Mouse (Mus musculus) heart, postnatal 4 days (tissue): ENCODE measurements at regions not wholly inside any gene's neighbourhood (a gene's known extent, or its start where the extent isn't known, plus 50 kb on each side); places are given as distances from the start of the nearest gene placed in this dataset.

Experiments used
- DNase-seq: peaks from one replicate; pipeline ENCODE4 v3.0.0; 2021

GRCm38 (mm10) chr7:69994540-69995303, 371.8 kb downstream of the Nr2f2 start:
- DNase-seq: no peak

- no peak for DNase-seq
These were observed 373.9 kb downstream of the Nr2f2 start for GRCm38 (mm10) chr7:69992383-69993327.

- DNase-seq: no peak
These were observed 374.6 kb downstream of the Nr2f2 start for GRCm38 (mm10) chr7:69991982-69992381.

DNA sequence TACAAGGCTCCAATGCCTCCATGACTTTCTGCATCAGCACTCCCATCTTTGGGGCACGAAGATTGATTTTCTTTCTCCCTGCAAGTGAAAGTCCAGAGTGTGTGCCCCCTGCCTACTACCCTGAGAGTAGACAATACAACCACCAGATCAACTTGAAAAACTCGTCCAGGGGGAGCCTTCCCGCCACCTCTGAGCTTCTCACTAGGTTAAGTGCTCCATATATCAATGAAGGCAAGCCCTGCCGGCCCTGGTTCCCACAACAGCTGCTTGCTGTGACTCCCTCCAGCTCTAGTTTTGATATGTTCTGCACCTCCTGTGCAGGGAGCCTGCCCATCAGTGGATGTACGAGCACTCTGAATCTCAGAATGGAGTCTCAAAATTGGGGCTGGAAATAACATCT, 377.8 kb downstream of the Nr2f2 start:
- no peak for DNase-seq

GRCm38 (mm10) chr7:69981301-69981700, 385.2 kb downstream of the Nr2f2 start:
- DNase-seq: no peak

DNA sequence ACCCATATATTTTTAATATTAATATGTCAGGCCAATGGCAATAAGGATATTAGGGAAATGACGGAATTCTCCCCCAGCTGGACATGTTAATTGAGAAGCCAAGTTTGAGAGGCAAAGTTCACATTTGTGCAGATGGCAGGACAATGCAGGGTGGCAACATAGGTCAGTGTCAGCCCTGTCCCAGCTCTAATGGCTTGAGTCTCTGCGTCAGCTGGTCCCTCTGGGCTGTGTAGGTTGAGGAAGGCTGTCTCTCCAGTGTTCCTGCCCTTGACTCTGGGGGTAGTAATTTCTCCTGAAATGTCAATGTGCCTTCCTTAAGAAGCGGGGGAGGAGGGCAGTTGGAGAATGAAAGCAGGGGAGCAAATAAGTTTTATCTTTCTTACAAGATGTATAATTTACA, 390.2 kb downstream of the Nr2f2 start:
- DNase-seq: no peak

DNA sequence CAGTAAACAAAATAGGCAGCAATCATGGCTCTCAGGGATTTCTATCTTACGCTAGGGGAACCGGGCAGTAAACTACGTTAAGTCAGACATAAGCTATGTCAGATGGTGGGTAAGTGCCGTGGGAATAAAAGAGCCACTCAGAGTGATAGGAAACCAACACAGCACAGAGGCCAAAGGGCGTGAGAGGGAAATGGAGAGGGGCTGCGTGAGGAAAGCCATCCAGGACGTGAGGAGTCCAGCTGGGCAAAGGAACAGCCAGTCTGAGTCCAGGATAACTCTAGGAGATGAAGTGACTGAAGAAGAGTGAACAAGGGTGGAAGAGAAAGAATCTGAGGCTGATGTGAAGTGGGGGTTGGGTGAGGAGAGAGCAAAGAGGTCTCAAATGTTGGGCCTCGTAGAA, 402.5 kb downstream of the Nr2f2 start:
- no peak for DNase-seq

DNA sequence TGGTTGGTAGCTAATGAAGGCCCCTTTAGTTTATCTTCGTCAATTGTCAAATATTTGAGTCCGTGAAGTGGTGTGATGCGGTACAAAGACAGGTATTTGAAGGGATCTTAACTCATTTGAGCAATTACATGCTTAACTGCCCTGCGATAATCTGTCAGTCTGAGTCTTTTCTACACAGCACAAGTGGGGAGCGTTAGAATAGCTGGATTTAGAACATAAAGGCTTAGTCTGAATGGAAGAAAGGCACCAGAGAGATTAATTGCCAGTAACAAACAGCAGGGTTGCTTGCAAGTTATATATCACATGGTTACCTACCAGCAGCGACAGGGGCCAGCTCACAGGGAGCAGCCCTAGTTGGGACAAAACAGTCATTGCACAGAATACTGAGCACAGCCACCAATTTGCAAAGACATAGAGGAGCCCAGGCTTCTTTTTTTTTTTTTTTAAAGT, 416.3 kb downstream of the Nr2f2 start:
- DNase-seq: no peak

DNA sequence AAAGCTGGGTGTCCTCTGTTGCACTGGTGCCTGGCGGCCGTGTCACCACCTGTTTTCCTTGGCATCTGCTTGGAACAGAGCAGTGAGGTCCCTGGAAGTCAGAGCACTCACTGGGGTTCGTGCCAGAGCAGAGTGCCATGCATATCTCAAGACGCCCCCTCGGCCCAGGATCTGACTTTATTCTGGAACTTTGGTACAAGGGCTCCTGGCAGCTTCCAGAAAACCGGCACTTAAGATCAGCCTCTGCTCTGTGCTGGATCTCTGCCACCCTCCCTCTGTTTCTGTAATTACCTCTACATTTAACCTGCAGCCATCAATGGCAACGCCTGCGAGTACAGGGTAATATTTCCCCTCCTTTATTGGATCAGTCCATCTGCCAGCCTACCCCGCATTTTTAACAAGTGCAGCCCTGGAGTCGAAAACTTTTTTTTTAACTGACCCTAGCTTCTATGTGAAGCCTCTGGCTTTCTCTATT, 416.9 kb downstream of the Nr2f2 start:
- DNase-seq: no peak

DNA sequence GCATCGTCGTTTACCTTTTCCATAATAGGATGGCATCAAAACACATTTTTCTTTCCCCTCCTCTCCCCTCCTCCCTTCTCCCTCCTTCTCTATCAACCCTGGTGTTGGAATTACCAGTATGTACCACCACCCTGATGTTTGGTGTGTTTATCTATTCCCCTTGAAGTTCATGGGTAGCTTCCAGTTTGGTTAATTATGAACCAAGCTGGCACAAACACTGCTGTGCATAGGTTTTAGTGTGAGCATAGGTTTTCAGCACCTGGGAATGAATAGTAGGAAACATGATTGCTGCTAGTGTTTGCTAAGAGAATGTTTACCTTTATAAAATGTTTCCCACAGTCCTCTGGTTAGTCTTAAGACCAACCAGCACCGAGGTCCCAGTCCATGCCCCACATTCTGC, 420.1 kb downstream of the Nr2f2 start:
- DNase-seq: no peak

DNA sequence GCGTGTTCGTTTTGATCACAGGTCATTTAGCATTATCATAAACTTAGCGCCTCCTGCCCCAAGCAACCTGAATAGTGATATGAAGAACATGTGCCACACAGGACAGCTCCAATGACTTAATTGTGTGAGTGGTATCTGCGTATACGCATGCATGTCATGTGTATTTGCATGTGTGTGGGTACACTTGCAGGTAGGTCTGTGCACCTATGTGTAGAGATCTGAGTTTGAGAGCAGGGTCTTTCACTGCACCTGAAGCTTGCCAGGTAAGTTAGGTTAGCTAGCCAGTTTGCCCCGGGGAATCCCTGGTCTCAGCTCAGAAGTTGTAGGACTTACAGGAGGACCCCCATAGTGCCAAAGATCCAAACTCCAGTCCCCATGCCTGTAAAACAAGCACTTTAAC, 424.7 kb downstream of the Nr2f2 start:
- no peak for DNase-seq

- DNase-seq: no peak
These were observed 441.3 kb downstream of the Nr2f2 start for GRCm38 (mm10) chr7:69925261-69925660.

GRCm38 (mm10) chr7:69924551-69924950, 442.0 kb downstream of the Nr2f2 start:
- DNase-seq: no peak

- DNase-seq: no peak
These were observed 454.8 kb downstream of the Nr2f2 start for GRCm38 (mm10) chr7:69911760-69912159.

GRCm38 (mm10) chr7:69890503-69891061, 476.0 kb downstream of the Nr2f2 start:
- no peak for DNase-seq

GRCm38 (mm10) chr7:69888251-69888650, 478.3 kb downstream of the Nr2f2 start:
- DNase-seq: no peak

DNA sequence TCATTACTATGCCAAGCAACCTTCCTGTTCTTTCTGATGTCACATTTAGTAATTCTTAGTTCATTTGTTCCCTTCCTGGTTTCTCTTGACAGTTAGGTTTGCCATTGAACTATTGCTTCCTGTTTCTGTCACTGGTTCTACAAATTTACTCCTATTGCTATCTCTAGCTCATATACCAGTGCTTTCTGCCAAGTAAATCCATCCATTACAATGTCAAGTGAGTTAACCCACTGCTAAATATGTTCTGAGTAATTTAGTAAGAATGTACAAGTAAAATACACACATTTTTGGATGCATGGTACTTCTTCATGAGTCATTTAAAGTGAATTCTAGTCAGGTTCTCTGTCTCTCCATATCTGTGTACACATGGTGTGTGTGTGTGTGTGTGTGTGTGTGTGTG, 489.5 kb downstream of the Nr2f2 start:
- no peak for DNase-seq

DNA sequence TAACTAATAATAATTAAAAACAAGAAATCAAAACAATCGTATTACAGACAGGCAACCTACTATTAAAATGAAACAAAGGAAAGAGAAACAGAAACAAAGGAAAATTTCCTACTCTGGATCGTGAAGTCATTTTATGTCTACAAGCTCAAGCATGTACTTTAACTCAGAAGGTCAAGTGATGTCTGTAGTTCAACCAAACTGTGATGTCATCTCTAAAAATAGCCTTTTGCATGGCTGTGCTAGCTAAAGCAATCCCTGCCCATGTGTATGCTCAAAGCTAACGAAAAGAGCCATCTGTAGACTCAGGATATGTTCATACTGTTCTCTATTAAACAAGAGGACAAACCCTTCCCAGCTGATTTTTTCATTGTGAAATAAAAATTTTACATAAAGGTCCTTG, 500.7 kb downstream of the Nr2f2 start:
- no peak for DNase-seq

DNA sequence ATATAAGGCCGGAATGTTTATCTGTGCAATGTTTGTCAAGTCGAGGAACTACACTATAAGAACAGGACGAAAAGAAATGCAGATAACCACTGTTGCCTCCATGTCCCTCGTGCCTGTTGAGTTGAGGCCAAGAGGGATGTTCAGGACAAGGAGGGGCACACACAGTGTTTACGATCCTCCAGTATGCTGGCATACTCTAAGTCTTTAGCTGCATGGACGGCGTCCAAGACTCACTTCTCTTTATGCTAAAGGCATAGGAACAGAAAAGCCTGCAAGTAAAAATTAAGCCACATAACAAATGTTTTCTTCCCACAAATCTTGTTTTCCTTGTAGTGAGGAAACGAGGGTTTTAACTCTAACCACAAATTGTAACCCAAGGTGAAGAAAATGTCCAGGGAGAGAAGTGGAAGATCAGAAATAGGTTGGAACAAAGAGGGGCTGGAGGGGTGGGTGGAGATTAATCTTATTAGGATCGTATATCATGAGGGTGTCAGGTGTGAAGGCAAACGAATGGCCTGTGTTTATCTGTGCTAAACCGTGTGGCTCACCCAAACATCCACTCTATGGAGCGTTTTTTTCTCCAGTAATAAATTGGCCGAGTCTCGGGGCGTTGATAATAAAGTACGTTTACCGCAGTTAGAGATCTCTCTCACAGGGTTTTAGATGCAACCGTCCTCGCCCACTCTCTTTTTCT, 521.8 kb downstream of the Nr2f2 start:
- no peak for DNase-seq

GRCm38 (mm10) chr7:69837379-69837778, 529.2 kb downstream of the Nr2f2 start:
- DNase-seq: no peak

GRCm38 (mm10) chr7:69827251-69827650, 539.3 kb downstream of the Nr2f2 start:
- DNase-seq: no peak

GRCm38 (mm10) chr7:69820570-69820969, 546.0 kb downstream of the Nr2f2 start:
- no peak for DNase-seq

GRCm38 (mm10) chr7:69812301-69812700, 554.2 kb downstream of the Nr2f2 start:
- no peak for DNase-seq
